Mouse (Mus musculus): ENCODE data around the gene Fam161a.

GRCm38 (mm10) chr11:23013580-23014294 lies 6.4 kb downstream of the Fam161a start:
- TF ChIP-seq CTCF (IDR thresholded peaks at IDR 0.05; ENCODE audit: low read depth) = peak; percentile 70
- no peak for TF ChIP-seq EP300 (optimal IDR thresholded peaks at IDR 0.05)

Data from stomach, postnatal 0 days (tissue).